Mouse (Mus musculus) E14TG2a.4 (cell line): Measurements from ENCODE around the gene Ifnar2.

Experiments used
- H3K27me3 ChIP-seq: 2 replicates; pipeline ENCODE4 v1.6.1; 2014; ENCODE audit warnings: low read length, control low read depth; ENCODE audit not compliant: insufficient read depth
- H3K36me3 ChIP-seq: 2 replicates; pipeline ENCODE4 v1.6.1; 2014; ENCODE audit warnings: low read length, control low read depth; ENCODE audit not compliant: insufficient read depth
- H3K4me1 ChIP-seq: replicated peaks from 2 replicates; pipeline ENCODE4 v1.6.1; 2014; ENCODE audit warnings: low read depth, low read length, control low read depth
- H3K4me3 ChIP-seq: replicated peaks from 2 replicates; pipeline ENCODE4 v1.5.1; 2014; ENCODE audit warnings: mild to moderate bottlenecking, low read length
- H3K9me3 ChIP-seq: 2 replicates; pipeline ENCODE4 v1.6.1; 2014; ENCODE audit warnings: low read length, control low read depth
- CTCF ChIP-seq: conservative IDR thresholded peaks from 2 replicates; pipeline ENCODE4 v1.5.1; 2014; ENCODE audit warnings: low read length
- NANOG ChIP-seq: IDR thresholded peaks from 2 replicates; pipeline ENCODE4 v1.6.1; 2014; ENCODE audit warnings: borderline replicate concordance, low read length, mixed read lengths
- POU5F1 ChIP-seq: IDR thresholded peaks from 2 replicates; pipeline ENCODE4 v1.6.1; 2014; ENCODE audit warnings: low read length, borderline replicate concordance

The Ifnar2 gene

GRCm38 (mm10) chr16:91378991-91379390 is 6.4 kb downstream of the Ifnar2 start:
- Histone ChIP-seq H3K9me3 (no peaks in the 10 kb centered on the region), H3K4me3 (peak overlapping the region; percentile 17; the same call in 1 of the 2 replicates)
- TF ChIP-seq NANOG (no peak), CTCF (no peak), POU5F1 (no peak)

GRCm38 (mm10) chr16:91379412-91379811 is 6.8 kb downstream of the Ifnar2 start:
- TF ChIP-seq CTCF (no peak), NANOG (no peak), POU5F1 (no peak)
- H3K9me3 ChIP-seq: no peaks in the 10 kb centered on the region
- peaks cover 2% of the 10 kb centered on the region; the same call in 1 of the 2 replicates for H3K36me3 ChIP-seq
- no peak overlapping the region for H3K4me3 ChIP-seq
- peaks cover 77% of the 10 kb centered on the region for H3K4me1 ChIP-seq
- no peaks in the 10 kb centered on the region for H3K27me3 ChIP-seq

More at GRCm38 (mm10) chr16:91378991-91379390, 6.4 kb downstream of the Ifnar2 start:
- H3K27me3 ChIP-seq: no peaks in the 10 kb centered on the region
- no peaks in the 10 kb centered on the region for H3K36me3 ChIP-seq
- peaks cover 78% of the 10 kb centered on the region for H3K4me1 ChIP-seq

GRCm38 (mm10) chr16:91380151-91380550 is 7.6 kb downstream of the Ifnar2 start:
- no peak for TF ChIP-seq NANOG
- no peak for TF ChIP-seq POU5F1
- TF ChIP-seq CTCF: no peak
- Histone ChIP-seq H3K27me3 (no peaks in the 10 kb centered on the region), H3K4me3 (no peak overlapping the region), H3K36me3 (peaks cover 7% of the 10 kb centered on the region), H3K4me1 (peaks cover 77% of the 10 kb centered on the region), H3K9me3 (no peaks in the 10 kb centered on the region)

GRCm38 (mm10) chr16:91381606-91382005 is 9.0 kb downstream of the Ifnar2 start:
- Histone ChIP-seq H3K4me1 (peaks cover 76% of the 10 kb centered on the region), H3K36me3 (peaks cover 7% of the 10 kb centered on the region), H3K27me3 (no peaks in the 10 kb centered on the region), H3K4me3 (no peak overlapping the region), H3K9me3 (no peaks in the 10 kb centered on the region)
- no peak for TF ChIP-seq CTCF
- TF ChIP-seq POU5F1: no peak
- TF ChIP-seq NANOG: no peak

- H3K4me3 ChIP-seq: no peak overlapping the region
- no peak for TF ChIP-seq POU5F1
- no peak for TF ChIP-seq NANOG
- no peak for TF ChIP-seq CTCF
These were observed 9.7 kb downstream of the Ifnar2 start for GRCm38 (mm10) chr16:91382261-91382790.

GRCm38 (mm10) chr16:91384221-91384620 is 11.6 kb downstream of the Ifnar2 start:
- TF ChIP-seq NANOG (no peak), POU5F1 (no peak), CTCF (no peak)

More at GRCm38 (mm10) chr16:91382261-91382790, 9.7 kb downstream of the Ifnar2 start:
- H3K36me3 ChIP-seq: peaks cover 7% of the 10 kb centered on the region
- peaks cover 70% of the 10 kb centered on the region for H3K4me1 ChIP-seq
- no peaks in the 10 kb centered on the region for H3K9me3 ChIP-seq
- no peaks in the 10 kb centered on the region for H3K27me3 ChIP-seq

GRCm38 (mm10) chr16:91385621-91386020 is 13.0 kb downstream of the Ifnar2 start:
- Histone ChIP-seq H3K4me3 (no peak overlapping the region), H3K9me3 (no peaks in the 10 kb centered on the region), H3K4me1 (peaks cover 41% of the 10 kb centered on the region), H3K36me3 (peaks cover 16% of the 10 kb centered on the region), H3K27me3 (no peaks in the 10 kb centered on the region)
- TF ChIP-seq POU5F1: no peak
- no peak for TF ChIP-seq NANOG
- TF ChIP-seq CTCF: no peak

More at GRCm38 (mm10) chr16:91384221-91384620, 11.6 kb downstream of the Ifnar2 start:
- Histone ChIP-seq H3K9me3 (no peaks in the 10 kb centered on the region), H3K27me3 (no peaks in the 10 kb centered on the region), H3K4me3 (no peak overlapping the region), H3K36me3 (peaks cover 16% of the 10 kb centered on the region), H3K4me1 (peaks cover 51% of the 10 kb centered on the region)

- no peak overlapping the region for H3K4me3 ChIP-seq
- H3K27me3 ChIP-seq: no peaks in the 10 kb centered on the region
- no peaks in the 10 kb centered on the region for H3K9me3 ChIP-seq
- H3K36me3 ChIP-seq: peaks cover 16% of the 10 kb centered on the region
- H3K4me1 ChIP-seq: peaks cover 32% of the 10 kb centered on the region
- TF ChIP-seq POU5F1 (no peak), NANOG (no peak), CTCF (no peak)
These were observed 14.0 kb downstream of the Ifnar2 start for GRCm38 (mm10) chr16:91386419-91387120.

GRCm38 (mm10) chr16:91387121-91387486 is 14.5 kb downstream of the Ifnar2 start:
- H3K9me3 ChIP-seq: no peaks in the 10 kb centered on the region
- H3K36me3 ChIP-seq: peaks cover 21% of the 10 kb centered on the region
- no peak for TF ChIP-seq NANOG
- TF ChIP-seq CTCF: no peak
- no peak for TF ChIP-seq POU5F1
- H3K4me3 ChIP-seq: no peak overlapping the region
- H3K4me1 ChIP-seq: peaks cover 26% of the 10 kb centered on the region
- no peaks in the 10 kb centered on the region for H3K27me3 ChIP-seq
